Mouse (Mus musculus): ENCODE measurements around the gene Col1a2. TPM values are rescaled to one million over a fixed set of nuclear protein-coding genes. Genes with fewer than 3 reads are reported as not detected.
A peak's percentile ranks its signal among the peaks of the same experiment; 100 is the strongest.

The Col1a2 gene
- polyA plus RNA-seq, 1 experiment from 2014 or later: 24.8 TPM

DNA sequence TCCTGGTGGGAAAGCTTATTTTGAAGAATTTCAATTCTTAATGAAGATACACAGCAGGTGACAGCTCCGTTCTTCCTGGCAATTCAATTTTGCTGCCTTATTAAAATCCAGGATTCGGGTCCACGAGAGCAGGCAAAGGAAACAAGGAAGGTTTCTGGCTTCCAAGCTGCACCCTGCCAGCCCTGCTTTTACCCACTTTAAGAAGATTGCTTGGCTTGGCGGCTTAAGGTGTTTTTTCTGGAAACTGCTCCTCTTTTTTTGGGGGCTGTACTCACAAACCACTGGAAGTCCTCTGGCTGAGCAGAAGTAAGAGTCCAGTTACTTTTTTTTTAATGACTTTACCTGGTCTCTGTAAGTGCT lies 21.1 kb upstream of the Col1a2 start:
- no peak for DNase-seq
- no peaks in the 10 kb centered on the region for H3K36me3 ChIP-seq (replicated peaks; ENCODE audit: insufficient read depth, low read length)
- H3K9ac ChIP-seq (replicated peaks): no peak overlapping the region
- H3K4me2 ChIP-seq (ENCODE audit: low read depth, low read length): no peak overlapping the region
- ATAC-seq: no peak
- no peak overlapping the region for H3K27ac ChIP-seq (ENCODE audit: low read depth)
- H3K4me1 ChIP-seq (ENCODE audit: insufficient read depth): no peaks in the 10 kb centered on the region
- TF ChIP-seq CTCF (IDR thresholded peaks at IDR 0.05; ENCODE audit: low read depth): no peak
- TF ChIP-seq EP300 (IDR thresholded peaks at IDR 0.05; ENCODE audit: low read depth): no peak
- no peak overlapping the region for H3K4me3 ChIP-seq (ENCODE audit: low read depth, low read length)
- WGBS (ENCODE audit: insufficient replicate concordance): 67% methylated on average over 4 of the region's 4 CpGs
- no peaks in the 10 kb centered on the region for H3K9me3 ChIP-seq (ENCODE audit: low read length)
- no peaks in the 10 kb centered on the region for H3K27me3 ChIP-seq (ENCODE audit: insufficient read depth, low read length)

DNA sequence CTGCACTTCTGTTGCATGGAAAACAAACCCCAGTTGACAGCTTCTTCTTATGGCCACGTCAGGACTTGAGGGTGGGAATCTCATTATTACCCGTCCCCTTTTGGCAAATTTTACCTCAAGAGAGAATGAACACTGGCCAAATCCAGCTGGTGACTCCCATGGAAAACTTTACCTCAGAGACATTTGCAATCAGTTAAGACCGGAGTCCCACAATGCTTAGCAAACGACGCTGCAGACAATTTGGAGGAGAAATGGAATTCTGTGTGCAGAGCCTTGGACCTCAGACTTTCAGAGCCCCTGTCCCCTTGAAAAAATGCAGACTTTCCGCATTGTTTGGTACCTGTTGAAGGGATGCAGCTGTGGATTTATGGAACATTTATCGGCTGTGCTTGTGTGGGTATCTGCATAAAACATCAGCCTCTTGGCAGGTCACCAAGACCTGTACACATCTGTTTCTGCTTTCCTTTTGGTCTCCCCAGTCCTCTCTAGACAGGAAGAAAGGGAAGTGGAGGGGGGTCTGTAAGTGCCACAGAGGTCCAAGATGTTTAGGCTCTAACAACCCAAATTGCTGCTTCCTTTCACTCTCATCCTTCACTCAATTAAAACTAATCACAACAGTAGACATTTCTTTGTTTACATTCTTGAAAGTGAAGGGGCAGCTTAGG lies 20.5 kb upstream of the Col1a2 start:
- Histone ChIP-seq H3K9me3 (ENCODE audit: low read length) (no peaks in the 10 kb centered on the region), H3K27me3 (ENCODE audit: insufficient read depth, low read length) (no peaks in the 10 kb centered on the region), H3K9ac (replicated peaks) (no peak overlapping the region), H3K4me3 (ENCODE audit: low read depth, low read length) (no peak overlapping the region), H3K27ac (ENCODE audit: low read depth) (no peak overlapping the region), H3K4me2 (ENCODE audit: low read depth, low read length) (no peak overlapping the region), H3K4me1 (ENCODE audit: insufficient read depth) (no peaks in the 10 kb centered on the region), H3K36me3 (replicated peaks; ENCODE audit: insufficient read depth, low read length) (no peaks in the 10 kb centered on the region)
- TF ChIP-seq CTCF (IDR thresholded peaks at IDR 0.05; ENCODE audit: low read depth) (no peak), EP300 (IDR thresholded peaks at IDR 0.05; ENCODE audit: low read depth) (no peak)
- no peak for DNase-seq
- no peak for ATAC-seq
- WGBS (ENCODE audit: insufficient replicate concordance): 53% methylated on average over 7 of the region's 7 CpGs

DNA sequence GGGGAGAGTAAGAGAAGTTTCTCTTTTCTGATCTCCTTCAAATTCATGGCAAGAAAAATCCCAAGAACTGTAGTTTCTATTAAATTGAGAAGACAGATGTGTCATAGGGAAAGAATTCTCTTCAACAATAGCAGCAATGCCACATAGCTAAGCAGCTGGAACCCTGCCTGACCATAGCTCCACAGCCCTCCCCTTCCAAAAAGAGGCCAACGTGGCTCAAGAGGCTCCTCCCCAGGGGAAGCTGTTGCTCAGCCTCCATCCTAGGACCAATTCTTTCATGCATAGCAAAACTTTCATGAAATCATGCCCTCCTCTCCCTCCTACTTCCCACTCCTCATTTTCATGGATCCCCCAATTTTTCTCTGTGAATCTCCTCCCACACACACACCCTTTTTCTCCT lies 16.3 kb upstream of the Col1a2 start:
- TF ChIP-seq CTCF (IDR thresholded peaks at IDR 0.05; ENCODE audit: low read depth): no peak
- TF ChIP-seq EP300 (IDR thresholded peaks at IDR 0.05; ENCODE audit: low read depth): no peak
- ATAC-seq (no peak), DNase-seq (no peak)
- H3K4me3 ChIP-seq (ENCODE audit: low read depth, low read length): no peak overlapping the region
- H3K4me2 ChIP-seq (ENCODE audit: low read depth, low read length): no peak overlapping the region
- H3K4me1 ChIP-seq (ENCODE audit: insufficient read depth): no peaks in the 10 kb centered on the region
- H3K36me3 ChIP-seq (replicated peaks; ENCODE audit: insufficient read depth, low read length): no peaks in the 10 kb centered on the region
- WGBS (ENCODE audit: insufficient replicate concordance): 25% methylated on average over 1 of the region's 1 CpGs
- no peak overlapping the region for H3K9ac ChIP-seq (replicated peaks)
- H3K9me3 ChIP-seq (ENCODE audit: low read length): no peaks in the 10 kb centered on the region
- H3K27me3 ChIP-seq (ENCODE audit: insufficient read depth, low read length): no peaks in the 10 kb centered on the region
- H3K27ac ChIP-seq (ENCODE audit: low read depth): peak overlapping the region; percentile 44

DNA sequence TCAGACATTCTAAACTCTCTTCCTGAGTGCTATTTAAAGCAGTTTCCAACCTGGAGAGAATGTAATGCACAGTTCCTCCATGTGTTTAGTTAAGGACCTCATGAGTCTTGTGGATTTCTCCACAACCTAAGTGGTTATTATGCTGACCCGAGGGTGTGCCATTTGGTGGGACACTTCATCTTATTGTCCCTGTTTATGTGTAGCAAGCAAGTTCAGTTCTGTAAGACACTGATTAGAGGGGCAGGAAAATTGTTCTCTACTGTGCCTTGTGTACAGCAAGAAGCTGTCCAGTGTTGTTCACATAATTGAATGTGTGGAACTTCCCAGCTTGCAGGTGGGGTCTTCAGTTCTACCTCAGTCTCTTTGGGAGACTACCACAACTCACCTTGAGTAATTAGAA lies 15.6 kb upstream of the Col1a2 start:
- no peak for DNase-seq
- H3K9ac ChIP-seq (replicated peaks): no peak overlapping the region
- no peaks in the 10 kb centered on the region for H3K4me1 ChIP-seq (ENCODE audit: insufficient read depth)
- peak overlapping the region; percentile 44 for H3K27ac ChIP-seq (ENCODE audit: low read depth)
- H3K4me2 ChIP-seq (ENCODE audit: low read depth, low read length): no peak overlapping the region
- no peak overlapping the region for H3K4me3 ChIP-seq (ENCODE audit: low read depth, low read length)
- H3K27me3 ChIP-seq (ENCODE audit: insufficient read depth, low read length): no peaks in the 10 kb centered on the region
- H3K9me3 ChIP-seq (ENCODE audit: low read length): no peaks in the 10 kb centered on the region
- H3K36me3 ChIP-seq (replicated peaks; ENCODE audit: insufficient read depth, low read length): no peaks in the 10 kb centered on the region
- 29% methylated on average over 1 of the region's 1 CpGs for WGBS (ENCODE audit: insufficient replicate concordance)
- no peak for ATAC-seq
- TF ChIP-seq CTCF (IDR thresholded peaks at IDR 0.05; ENCODE audit: low read depth) (no peak), EP300 (IDR thresholded peaks at IDR 0.05; ENCODE audit: low read depth) (no peak)

DNA sequence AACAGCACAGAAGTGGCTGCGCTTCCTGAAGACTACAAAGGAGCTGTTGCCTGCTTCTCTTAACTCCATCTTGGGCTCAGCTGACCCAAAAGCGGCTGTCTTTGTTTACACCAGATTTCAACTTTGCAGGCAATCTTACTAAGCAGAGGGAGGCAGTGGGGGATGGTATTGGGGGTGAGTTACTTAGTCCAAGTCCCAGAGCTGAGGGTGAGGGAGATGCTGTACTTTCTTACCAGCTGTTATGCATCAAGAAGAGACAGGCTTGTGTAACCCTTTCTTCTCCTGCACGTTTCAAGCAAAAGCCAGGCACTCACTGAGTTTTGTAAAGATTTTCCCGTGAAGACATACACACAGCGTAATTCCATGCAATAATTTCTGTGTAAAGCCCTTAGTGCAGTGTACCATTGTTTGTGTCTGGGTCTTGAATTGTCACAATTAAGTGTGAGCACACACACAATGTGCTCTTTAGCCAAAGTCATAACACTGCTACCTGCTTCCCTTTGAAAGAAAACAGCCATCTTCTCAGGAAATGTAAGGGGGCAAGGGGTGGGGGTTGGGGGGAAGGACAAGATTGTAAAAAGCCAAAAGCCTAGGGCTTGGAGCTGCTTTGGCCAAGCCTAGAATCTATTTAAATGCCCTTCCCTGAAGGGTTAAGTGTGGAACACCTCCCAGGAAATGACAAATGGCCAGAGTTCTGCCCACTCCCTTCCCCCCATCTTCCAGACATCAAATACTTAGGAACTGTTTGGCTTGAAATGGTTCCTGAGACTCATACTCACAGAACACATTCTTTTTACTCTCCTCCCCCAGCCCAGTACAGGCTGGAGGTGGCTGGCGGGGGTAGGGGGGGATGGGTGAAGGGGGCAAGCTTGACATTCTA lies 15.0 kb upstream of the Col1a2 start:
- H3K9me3 ChIP-seq (ENCODE audit: low read length): no peaks in the 10 kb centered on the region
- WGBS (ENCODE audit: insufficient replicate concordance): 53% methylated on average over 6 of the region's 6 CpGs
- no peaks in the 10 kb centered on the region for H3K36me3 ChIP-seq (replicated peaks; ENCODE audit: insufficient read depth, low read length)
- TF ChIP-seq CTCF (IDR thresholded peaks at IDR 0.05; ENCODE audit: low read depth) (no peak), EP300 (IDR thresholded peaks at IDR 0.05; ENCODE audit: low read depth) (no peak)
- H3K4me1 ChIP-seq (ENCODE audit: insufficient read depth): no peaks in the 10 kb centered on the region
- no peak for DNase-seq
- 0 out of 2 replicates have a peak overlapping the region, but pooled peaks have one; percentile 18 for H3K4me2 ChIP-seq (ENCODE audit: low read depth, low read length)
- no peak overlapping the region for H3K9ac ChIP-seq (replicated peaks)
- peak overlapping the region; percentile 44; the same call in 1 of the 2 replicates for H3K27ac ChIP-seq (ENCODE audit: low read depth)
- ATAC-seq: no peak
- H3K4me3 ChIP-seq (ENCODE audit: low read depth, low read length): no peak overlapping the region
- no peaks in the 10 kb centered on the region for H3K27me3 ChIP-seq (ENCODE audit: insufficient read depth, low read length)

DNA sequence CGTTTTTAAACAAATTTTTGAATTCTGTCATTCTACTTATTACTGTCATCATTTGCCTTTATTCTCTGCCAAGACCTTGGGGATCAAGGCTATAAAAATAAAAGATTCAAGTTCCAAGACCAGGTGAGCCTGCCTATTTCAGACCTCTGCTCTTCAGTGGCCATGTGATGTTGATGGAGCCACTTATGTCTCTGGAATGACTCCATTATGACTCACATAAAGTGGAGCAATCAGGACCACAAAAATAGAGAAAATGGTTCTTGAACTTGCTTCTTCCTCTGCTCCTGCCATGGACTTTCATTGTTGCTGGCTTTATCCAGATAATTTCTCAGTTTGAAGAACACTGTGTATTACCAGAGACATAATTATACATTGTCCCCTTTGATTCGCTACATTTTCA lies 10.9 kb upstream of the Col1a2 start:
- Histone ChIP-seq H3K4me2 (ENCODE audit: low read depth, low read length) (no peak overlapping the region), H3K36me3 (replicated peaks; ENCODE audit: insufficient read depth, low read length) (no peaks in the 10 kb centered on the region), H3K9ac (replicated peaks) (no peak overlapping the region), H3K27ac (ENCODE audit: low read depth) (no peak overlapping the region), H3K4me1 (ENCODE audit: insufficient read depth) (no peaks in the 10 kb centered on the region), H3K4me3 (ENCODE audit: low read depth, low read length) (no peak overlapping the region), H3K9me3 (ENCODE audit: low read length) (no peaks in the 10 kb centered on the region), H3K27me3 (ENCODE audit: insufficient read depth, low read length) (no peaks in the 10 kb centered on the region)
- TF ChIP-seq CTCF (IDR thresholded peaks at IDR 0.05; ENCODE audit: low read depth) (no peak), EP300 (IDR thresholded peaks at IDR 0.05; ENCODE audit: low read depth) (no peak)
- 49% methylated on average over 2 of the region's 2 CpGs for WGBS (ENCODE audit: insufficient replicate concordance)
- no peak for ATAC-seq
- DNase-seq: no peak

All from liver, postnatal 0 days (tissue).